Mouse (Mus musculus): ENCODE results near the gene Gm973. TPM values are rescaled to one million over a fixed set of nuclear protein-coding genes. Genes with fewer than 3 reads are reported as not detected.

Gm973 gene
- polyA plus RNA-seq, 1 experiment from 2014 or later, result 0.43 TPM

DNA sequence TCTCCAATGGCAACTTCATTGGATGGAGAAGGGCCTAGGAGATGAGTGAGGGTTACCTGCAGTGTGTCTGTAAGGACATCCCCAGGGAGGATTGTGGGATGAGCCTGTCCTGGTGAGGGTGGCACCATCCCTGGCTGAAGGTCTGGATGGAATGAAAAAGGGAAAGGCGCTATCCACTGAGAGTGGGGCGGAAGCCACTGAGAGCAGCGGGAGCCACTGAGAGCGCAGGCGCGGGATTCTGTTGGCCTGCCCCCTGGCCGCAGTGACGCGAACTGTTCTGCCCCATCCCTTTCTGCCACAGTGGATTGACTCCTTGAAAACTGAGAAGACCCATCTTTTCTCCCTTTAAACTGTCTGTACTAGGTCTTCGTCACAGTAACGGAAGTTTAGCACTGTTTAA is 87.8 kb downstream of the Gm973 start:
- WGBS, result 33% methylated on average over 11 of the region's 11 CpGs
- no peak overlapping the region for H3K9ac ChIP-seq
- H3K4me1 ChIP-seq (replicated peaks), result no peaks in the 10 kb centered on the region
- H3K4me2 ChIP-seq (replicated peaks), result no peak overlapping the region
- no peak for ATAC-seq
- no peaks in the 10 kb centered on the region for H3K36me3 ChIP-seq
- H3K27me3 ChIP-seq (replicated peaks), result no peaks in the 10 kb centered on the region
- no peaks in the 10 kb centered on the region for H3K9me3 ChIP-seq
- no peak overlapping the region for H3K4me3 ChIP-seq (replicated peaks)
- H3K27ac ChIP-seq, result no peak overlapping the region

DNA sequence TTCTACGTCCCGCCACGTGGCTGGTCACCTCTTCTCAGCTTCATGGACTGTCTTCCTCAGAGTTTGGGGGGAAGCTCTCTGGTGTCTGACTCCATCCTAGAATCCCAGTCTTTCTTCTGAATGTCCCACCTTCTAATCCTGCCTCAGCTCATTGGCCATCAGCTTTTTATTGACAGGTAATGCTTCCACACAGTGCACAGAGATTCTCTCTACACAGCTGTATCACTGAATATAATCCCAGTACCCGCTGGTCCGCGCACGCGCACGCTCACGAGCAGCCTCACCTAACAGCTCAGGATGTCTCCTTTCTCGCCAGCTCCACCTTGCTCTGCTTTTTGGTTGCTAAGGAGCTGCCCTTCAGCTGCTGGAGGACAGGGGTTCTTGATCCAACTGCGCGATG is 90.4 kb downstream of the Gm973 start:
- Histone ChIP-seq H3K27me3 (replicated peaks) (no peaks in the 10 kb centered on the region), H3K9ac (no peak overlapping the region), H3K4me2 (replicated peaks) (no peak overlapping the region), H3K36me3 (no peaks in the 10 kb centered on the region), H3K4me1 (replicated peaks) (no peaks in the 10 kb centered on the region), H3K27ac (no peak overlapping the region), H3K4me3 (replicated peaks) (no peak overlapping the region), H3K9me3 (no peaks in the 10 kb centered on the region)
- no peak for ATAC-seq
- WGBS, result 83% methylated on average over 13 of the region's 13 CpGs

DNA sequence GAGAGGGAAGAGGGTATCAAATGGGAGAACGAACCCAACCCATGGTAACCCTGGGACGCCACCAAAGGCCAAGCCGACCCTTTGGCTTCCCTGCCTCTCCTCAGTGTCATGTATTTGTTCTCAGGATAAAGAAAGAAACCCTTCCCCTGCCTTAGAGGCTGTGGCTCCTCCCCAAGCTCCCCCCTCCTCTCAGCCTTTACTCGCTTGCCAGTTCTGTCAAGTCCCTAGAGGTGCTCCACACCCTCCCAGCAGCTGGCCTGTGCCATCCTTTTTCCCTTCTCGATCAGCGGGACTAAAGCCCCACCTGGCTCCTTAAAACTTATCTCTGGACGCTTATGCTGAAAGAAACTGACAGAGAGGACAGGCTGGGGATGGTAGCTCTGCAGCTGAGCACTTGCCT is 91.0 kb downstream of the Gm973 start:
- Histone ChIP-seq H3K27ac (no peak overlapping the region), H3K36me3 (no peaks in the 10 kb centered on the region), H3K9me3 (no peaks in the 10 kb centered on the region), H3K4me2 (replicated peaks) (no peak overlapping the region), H3K4me1 (replicated peaks) (no peaks in the 10 kb centered on the region), H3K9ac (no peak overlapping the region), H3K4me3 (replicated peaks) (no peak overlapping the region), H3K27me3 (replicated peaks) (no peaks in the 10 kb centered on the region)
- WGBS, result 62% methylated on average over 7 of the region's 7 CpGs
- no peak for ATAC-seq

DNA sequence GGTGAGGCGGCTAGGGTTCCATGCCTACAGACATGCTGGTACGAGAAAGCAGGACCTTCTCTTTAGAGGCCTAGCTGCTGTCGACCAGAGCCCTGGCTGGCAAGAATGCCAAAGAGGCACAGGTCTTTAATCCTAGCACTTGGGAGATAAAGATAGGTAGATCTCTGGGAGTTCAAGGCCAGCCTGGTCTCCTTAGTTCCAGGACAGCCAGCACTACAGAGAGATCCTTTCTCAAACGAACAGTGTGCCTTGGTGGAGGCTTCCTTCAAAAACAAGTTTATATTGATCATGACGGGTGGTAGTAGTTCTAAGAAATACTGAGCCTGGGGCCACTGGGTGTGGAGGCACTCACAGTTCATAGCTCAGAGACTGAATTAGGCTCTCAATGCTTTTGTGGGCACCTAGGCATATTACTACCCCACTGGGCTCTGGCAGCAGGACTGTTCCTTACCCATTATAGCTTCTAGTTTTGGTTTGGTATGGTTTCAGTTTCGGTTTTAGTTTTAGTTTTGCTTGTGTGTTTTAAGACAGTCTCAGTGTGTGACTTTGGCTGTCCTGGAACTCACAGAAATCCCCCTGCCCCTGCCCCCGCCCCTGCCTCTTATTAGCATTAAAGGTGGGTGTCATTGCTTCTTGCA is 92.2 kb downstream of the Gm973 start:
- H3K36me3 ChIP-seq, result no peaks in the 10 kb centered on the region
- no peak overlapping the region for H3K4me3 ChIP-seq (replicated peaks)
- H3K27me3 ChIP-seq (replicated peaks), result no peaks in the 10 kb centered on the region
- no peak overlapping the region for H3K27ac ChIP-seq
- no peaks in the 10 kb centered on the region for H3K9me3 ChIP-seq
- no peak for ATAC-seq
- no peak overlapping the region for H3K4me2 ChIP-seq (replicated peaks)
- WGBS, result 86% methylated on average over 7 of the region's 7 CpGs
- H3K4me1 ChIP-seq (replicated peaks), result no peaks in the 10 kb centered on the region
- no peak overlapping the region for H3K9ac ChIP-seq

DNA sequence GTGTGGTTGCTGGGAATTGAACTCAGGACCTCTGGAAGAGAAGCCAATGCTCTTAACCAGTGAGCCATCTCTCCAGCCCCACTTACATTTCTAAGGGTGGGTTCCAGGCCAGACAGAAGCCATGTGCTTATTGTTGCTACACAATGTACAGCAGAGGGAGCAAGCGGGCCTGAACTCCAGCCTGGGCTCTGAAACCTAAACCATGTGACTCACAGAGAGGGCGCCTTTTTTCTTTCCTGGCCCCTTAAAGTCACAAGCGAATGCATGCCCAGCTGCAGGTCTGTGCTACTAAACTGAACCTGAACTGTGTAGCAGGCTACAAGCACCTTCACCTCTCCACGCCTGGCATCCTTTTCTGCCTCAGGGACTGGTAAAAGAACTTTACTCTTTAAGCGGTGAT is 92.9 kb downstream of the Gm973 start:
- 77% methylated on average over 5 of the region's 5 CpGs for WGBS
- ATAC-seq, result no peak
- Histone ChIP-seq H3K9me3 (no peaks in the 10 kb centered on the region), H3K27me3 (replicated peaks) (no peaks in the 10 kb centered on the region), H3K27ac (no peak overlapping the region), H3K4me3 (replicated peaks) (no peak overlapping the region), H3K4me1 (replicated peaks) (no peaks in the 10 kb centered on the region), H3K36me3 (no peaks in the 10 kb centered on the region), H3K9ac (no peak overlapping the region), H3K4me2 (replicated peaks) (no peak overlapping the region)

DNA sequence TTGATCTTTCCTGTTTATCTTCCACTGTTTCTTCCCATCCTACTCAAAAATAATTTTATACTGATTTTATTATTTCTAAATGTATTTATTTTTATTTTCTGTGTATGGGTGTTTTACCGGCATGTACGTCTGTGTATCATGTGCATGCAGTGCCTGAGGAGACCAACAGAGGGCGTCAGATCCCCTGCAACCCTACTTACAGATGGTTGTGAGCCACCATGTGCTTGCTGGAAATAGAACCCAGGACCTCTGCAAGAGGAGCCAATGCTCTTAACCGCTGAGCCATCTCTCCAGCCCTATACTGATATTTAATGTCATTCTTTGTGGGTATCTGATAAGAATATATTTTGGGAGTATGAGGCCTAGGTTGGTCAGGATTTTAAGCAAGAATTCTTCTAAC is 93.4 kb downstream of the Gm973 start:
- 86% methylated on average over 4 of the region's 4 CpGs for WGBS
- no peak overlapping the region for H3K4me3 ChIP-seq (replicated peaks)
- no peaks in the 10 kb centered on the region for H3K9me3 ChIP-seq
- 0 out of 2 replicates have a peak overlapping the region, but pooled peaks have one; percentile 58 for H3K27ac ChIP-seq
- ATAC-seq, result no peak
- no peaks in the 10 kb centered on the region for H3K4me1 ChIP-seq (replicated peaks)
- no peak overlapping the region for H3K9ac ChIP-seq
- H3K27me3 ChIP-seq (replicated peaks), result no peaks in the 10 kb centered on the region
- no peaks in the 10 kb centered on the region for H3K36me3 ChIP-seq
- H3K4me2 ChIP-seq (replicated peaks), result no peak overlapping the region

DNA sequence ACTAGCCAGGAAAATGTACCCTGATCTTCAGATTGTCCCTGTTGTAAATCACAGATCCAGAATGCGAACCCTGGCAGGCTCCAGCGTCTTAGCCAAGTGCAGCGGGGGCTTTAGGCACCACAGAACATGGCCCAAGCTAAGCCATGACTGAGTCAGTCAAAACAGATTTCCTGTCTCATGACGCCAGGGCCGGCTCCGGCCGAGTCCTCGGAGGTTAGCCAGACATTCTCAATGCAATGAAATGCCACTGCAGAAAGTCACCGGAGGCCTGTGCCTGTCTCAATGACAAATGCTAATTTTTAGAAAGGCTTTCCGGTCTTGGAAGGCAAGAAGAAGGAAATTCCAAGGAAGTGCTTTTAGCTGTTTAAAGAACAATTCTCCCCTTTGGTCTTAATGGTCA is 93.8 kb downstream of the Gm973 start:
- Histone ChIP-seq H3K27ac (0 out of 2 replicates have a peak overlapping the region, but pooled peaks have one; percentile 58), H3K9ac (no peak overlapping the region), H3K4me1 (replicated peaks) (no peaks in the 10 kb centered on the region)

DNA sequence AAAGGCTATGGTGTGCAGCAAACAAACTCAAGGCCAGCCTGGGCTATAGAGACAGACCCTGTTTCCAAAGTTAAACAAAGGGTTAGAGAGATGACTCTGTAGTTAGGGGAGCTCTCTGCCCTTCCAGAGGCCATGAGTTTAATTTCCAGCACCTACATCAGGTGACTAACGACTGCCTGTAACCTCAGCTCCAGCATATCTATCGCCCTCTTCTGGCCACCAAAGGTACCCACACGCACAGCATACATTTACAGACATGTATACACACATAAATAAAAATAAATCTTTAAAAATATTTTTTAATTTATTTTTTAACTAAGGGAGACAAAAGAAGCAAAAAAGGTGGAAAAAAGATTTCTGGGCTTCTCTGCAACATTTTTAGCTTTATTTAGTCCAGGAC is 94.9 kb downstream of the Gm973 start:
- Histone ChIP-seq H3K9me3 (no peaks in the 10 kb centered on the region), H3K27me3 (replicated peaks) (no peaks in the 10 kb centered on the region), H3K36me3 (no peaks in the 10 kb centered on the region), H3K27ac (no peak overlapping the region), H3K9ac (no peak overlapping the region), H3K4me2 (replicated peaks) (no peak overlapping the region), H3K4me1 (replicated peaks) (no peaks in the 10 kb centered on the region), H3K4me3 (replicated peaks) (no peak overlapping the region)
- WGBS, result 92% methylated on average over 3 of the region's 3 CpGs
- no peak for ATAC-seq

More for the DNA sequence above, 93.8 kb downstream of the Gm973 start:
- Histone ChIP-seq H3K4me2 (replicated peaks) (no peak overlapping the region), H3K27me3 (replicated peaks) (no peaks in the 10 kb centered on the region), H3K4me3 (replicated peaks) (no peak overlapping the region), H3K9me3 (no peaks in the 10 kb centered on the region), H3K36me3 (no peaks in the 10 kb centered on the region)
- WGBS, result 39% methylated on average over 10 of the region's 10 CpGs
- peak; percentile 28; the same call in 1 of the 2 replicates for ATAC-seq

DNA sequence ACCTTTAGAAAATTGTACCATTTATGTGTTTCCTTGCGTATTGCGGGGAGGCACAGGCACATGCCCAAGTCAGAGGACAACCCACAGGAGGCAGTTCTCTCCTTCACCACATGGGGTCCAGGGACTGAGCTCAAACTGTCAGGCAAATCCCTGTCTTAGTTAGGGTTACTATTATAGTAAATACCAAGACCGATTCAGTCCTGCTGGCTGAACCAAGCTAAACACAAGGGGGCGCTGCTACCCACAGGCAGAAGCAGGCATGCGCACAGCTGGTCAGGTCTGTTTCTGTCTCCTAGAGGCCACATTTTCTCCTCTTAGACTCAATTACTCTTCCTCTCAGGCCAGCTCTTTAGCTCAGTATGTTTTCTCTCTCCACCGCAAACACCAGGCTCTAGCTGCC is 97.7 kb downstream of the Gm973 start:
- Histone ChIP-seq H3K9ac (no peak overlapping the region), H3K4me1 (replicated peaks) (no peaks in the 10 kb centered on the region), H3K27ac (no peak overlapping the region), H3K36me3 (no peaks in the 10 kb centered on the region), H3K9me3 (no peaks in the 10 kb centered on the region), H3K4me3 (replicated peaks) (no peak overlapping the region), H3K27me3 (replicated peaks) (no peaks in the 10 kb centered on the region), H3K4me2 (replicated peaks) (no peak overlapping the region)
- no peak for ATAC-seq
- 46% methylated on average over 6 of the region's 6 CpGs for WGBS

DNA sequence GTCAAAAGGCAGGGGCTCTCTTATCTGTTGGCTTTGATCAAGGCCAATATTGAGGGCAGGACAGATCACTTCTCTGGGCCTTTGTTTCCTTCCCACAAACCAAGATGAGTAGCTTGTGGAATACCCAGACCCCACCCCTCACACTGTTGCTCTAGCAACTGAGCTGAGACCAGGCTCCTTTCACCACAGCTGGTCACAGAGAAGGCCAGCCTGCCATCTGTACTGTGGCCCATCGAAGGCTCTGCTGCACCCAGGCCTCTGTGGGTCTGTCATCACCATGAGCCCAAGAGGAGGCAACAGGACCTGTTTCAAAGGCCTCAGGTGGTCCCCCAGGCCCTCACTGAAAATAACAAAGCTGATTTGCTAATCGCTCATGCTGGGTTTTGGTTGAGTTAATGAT is 99.0 kb downstream of the Gm973 start:
- no peak for ATAC-seq
- H3K4me3 ChIP-seq (replicated peaks), result no peak overlapping the region
- 81% methylated on average over 2 of the region's 2 CpGs for WGBS
- no peaks in the 10 kb centered on the region for H3K9me3 ChIP-seq
- H3K27ac ChIP-seq, result no peak overlapping the region
- no peaks in the 10 kb centered on the region for H3K4me1 ChIP-seq (replicated peaks)
- H3K9ac ChIP-seq, result no peak overlapping the region
- no peaks in the 10 kb centered on the region for H3K36me3 ChIP-seq
- no peaks in the 10 kb centered on the region for H3K27me3 ChIP-seq (replicated peaks)
- H3K4me2 ChIP-seq (replicated peaks), result no peak overlapping the region

DNA sequence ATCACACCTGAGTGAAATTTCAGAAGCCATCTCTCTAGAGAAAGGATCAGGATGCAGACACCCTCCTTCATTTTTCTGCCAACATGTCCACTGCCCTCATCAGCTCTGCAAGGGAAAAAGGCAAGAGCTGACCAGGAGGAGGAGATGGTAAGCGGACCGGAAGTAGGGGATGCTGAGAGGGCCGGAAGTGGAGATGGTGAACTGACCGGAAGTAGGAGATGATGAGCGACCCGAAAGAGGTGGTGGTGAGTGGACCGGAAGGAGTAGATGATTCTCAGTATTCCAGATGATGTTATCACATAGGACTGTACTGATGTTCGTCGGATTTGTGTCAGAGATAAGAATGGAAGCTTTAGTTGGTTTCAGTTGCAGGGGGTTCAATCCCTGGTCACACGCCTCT is 103.1 kb downstream of the Gm973 start:
- Histone ChIP-seq H3K4me1 (replicated peaks) (no peaks in the 10 kb centered on the region), H3K4me3 (replicated peaks) (no peak overlapping the region), H3K9me3 (no peaks in the 10 kb centered on the region), H3K9ac (no peak overlapping the region), H3K36me3 (no peaks in the 10 kb centered on the region), H3K27me3 (replicated peaks) (no peaks in the 10 kb centered on the region), H3K27ac (no peak overlapping the region), H3K4me2 (replicated peaks) (no peak overlapping the region)
- no peak for ATAC-seq
- 88% methylated on average over 10 of the region's 10 CpGs for WGBS

DNA sequence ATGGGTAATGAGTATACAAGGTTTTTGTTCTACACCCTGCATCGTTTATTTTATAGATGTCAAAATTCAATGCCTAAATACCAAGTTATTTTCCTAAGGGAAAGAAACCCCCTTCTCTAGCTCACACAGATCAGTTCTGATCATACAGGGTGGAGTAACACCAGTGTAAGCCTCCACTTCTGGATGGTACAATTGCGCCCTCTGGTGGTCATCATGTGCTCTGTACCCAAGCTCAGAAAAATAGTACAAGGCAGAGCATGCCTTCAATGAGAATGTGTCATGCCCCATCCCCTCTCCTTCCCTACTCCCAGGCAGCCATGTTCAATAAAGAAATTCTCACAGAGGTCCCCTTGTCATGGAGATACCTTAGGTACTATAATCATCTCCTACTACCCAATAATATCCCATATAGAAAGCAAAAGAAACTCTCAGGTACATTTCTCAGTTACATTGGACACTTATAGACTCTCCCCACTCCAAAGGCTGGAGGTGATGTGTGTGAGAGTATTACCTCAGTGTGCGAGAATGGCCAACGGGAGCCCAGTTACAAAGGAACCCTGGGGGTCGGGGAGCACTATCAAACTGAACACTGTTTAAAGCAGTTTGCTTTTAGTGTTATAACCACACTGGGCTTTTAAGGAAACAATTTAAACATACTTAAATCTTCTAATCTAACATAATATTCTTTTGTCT is 107.4 kb downstream of the Gm973 start:
- H3K9ac ChIP-seq, result no peak overlapping the region
- 28% methylated on average over 5 of the region's 5 CpGs for WGBS
- H3K27me3 ChIP-seq (replicated peaks), result no peaks in the 10 kb centered on the region
- H3K27ac ChIP-seq, result no peak overlapping the region
- H3K4me1 ChIP-seq (replicated peaks), result no peaks in the 10 kb centered on the region
- H3K4me3 ChIP-seq (replicated peaks), result no peak overlapping the region
- H3K9me3 ChIP-seq, result no peaks in the 10 kb centered on the region
- H3K36me3 ChIP-seq, result no peaks in the 10 kb centered on the region
- H3K4me2 ChIP-seq (replicated peaks), result no peak overlapping the region
- peak; percentile 86 for ATAC-seq

DNA sequence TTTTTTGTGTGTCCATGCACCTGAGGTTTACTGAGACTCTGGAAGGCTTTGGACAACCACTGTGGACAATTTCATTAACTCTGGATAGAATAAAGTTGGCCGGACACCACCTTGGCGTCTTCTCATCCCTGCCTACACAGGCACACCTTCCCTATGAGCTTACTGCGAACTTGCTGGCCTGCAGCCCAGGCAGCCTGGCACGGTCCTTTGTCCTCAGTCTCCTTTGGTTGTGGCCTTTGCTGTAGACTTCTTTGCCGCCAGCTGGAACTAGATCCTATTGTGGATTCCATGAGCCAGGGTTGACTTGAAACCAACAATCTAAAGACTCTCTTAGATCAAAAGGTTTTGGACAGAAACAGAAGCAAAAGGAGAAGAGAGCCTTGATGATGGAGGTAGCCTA is 109.3 kb downstream of the Gm973 start:
- H3K4me1 ChIP-seq (replicated peaks), result no peaks in the 10 kb centered on the region
- ATAC-seq, result no peak
- no peaks in the 10 kb centered on the region for H3K36me3 ChIP-seq
- no peak overlapping the region for H3K4me2 ChIP-seq (replicated peaks)
- H3K27ac ChIP-seq, result no peak overlapping the region
- WGBS, result 90% methylated on average over 5 of the region's 5 CpGs
- no peak overlapping the region for H3K9ac ChIP-seq
- no peaks in the 10 kb centered on the region for H3K9me3 ChIP-seq
- H3K27me3 ChIP-seq (replicated peaks), result no peaks in the 10 kb centered on the region
- no peak overlapping the region for H3K4me3 ChIP-seq (replicated peaks)

Measured in intestine, embryonic 15.5 days (tissue).